Mouse (Mus musculus) right cerebral cortex, adult 18-20 months (tissue): ENCODE data around the gene Bpifa2.
"Not testable (repeated sequence)": the region's sequence is repeated elsewhere in the genome, so short reads cannot be mapped to it uniquely, and the experiment has no call there.

Source experiments
- DNase-seq: peaks from one replicate; pipeline ENCODE4 v3.0.0; 2022; ENCODE audit warnings: mixed read lengths

Bpifa2 gene

GRCm38 (mm10) chr2:154007965-154008364 is at the start of gene Bpifa2:
Gene Bpifa2, plus strand, starts transcription at chr2:154008265.
- DNase-seq: no peak

DNA sequence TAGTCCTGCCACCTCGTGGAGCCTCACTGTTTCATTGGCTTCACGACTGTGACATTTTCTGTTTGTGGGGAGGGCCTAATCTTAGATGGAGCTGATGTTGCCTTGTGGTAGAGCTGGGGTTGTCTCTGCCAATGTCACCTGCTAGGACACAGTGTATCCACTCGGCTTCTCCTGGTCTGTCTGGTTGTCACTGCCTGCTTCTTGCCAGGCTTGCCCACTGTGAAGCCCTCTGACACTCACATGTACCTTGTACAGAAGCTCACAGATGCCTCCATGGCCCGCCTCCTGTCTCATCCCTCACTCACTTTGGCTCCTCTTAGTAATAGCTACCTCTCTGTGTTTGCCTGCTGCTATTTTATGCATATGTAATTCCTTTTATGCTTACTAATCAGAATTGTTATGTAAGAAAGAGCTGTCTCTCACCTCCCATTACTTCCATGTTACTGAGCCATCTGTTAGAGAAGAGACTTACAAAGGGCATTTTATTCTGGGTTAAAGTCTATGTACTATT is 45.2 kb upstream of the Bpifa2 start:
- DNase-seq: peak; percentile 38

DNA sequence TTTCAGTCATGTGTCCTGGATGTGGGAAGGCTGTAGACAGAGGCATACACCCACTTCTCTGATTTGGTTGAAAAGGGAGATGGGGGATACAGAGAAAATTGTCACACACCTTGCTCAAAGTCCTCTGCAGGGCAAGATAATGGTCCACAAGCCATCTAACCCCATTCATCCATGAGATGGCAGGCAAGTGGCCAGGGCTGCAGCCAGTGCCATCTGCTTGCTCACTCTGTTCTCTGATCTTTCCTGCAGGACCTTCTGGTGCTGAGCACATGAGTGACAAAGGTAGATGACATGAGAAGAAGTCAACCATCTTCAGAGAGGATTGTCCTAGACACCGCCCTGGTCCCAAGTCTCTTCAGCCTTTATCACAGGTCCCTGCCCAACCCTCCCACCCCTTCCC is 44.7 kb upstream of the Bpifa2 start:
- DNase-seq: peak; percentile 16

DNA sequence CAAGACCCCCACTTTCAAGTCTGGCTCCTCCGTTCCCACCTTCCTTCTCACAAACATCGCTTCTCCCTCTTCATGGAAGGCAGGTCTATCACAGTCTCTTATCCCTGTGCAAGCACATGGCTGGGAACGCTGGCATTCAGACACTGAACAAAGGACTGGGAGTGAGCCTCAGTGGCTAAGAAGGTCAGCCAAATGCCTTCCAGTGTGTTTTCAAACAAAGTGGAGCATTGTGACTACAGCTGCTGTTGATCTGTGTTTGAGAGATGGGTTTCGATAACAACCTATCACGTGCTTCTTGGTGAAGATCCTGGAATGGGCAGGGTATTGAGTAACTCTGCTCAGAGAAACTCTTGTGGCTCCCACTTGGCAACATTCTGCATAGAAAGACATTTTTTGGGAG is 37.8 kb upstream of the Bpifa2 start:
- no peak for DNase-seq

GRCm38 (mm10) chr2:153974582-153974981 is 33.5 kb upstream of the Bpifa2 start, which contains the start of gene Bpifa6:
Gene Bpifa6, plus strand, starts transcription at chr2:153974945.
- no peak for DNase-seq

- peak; percentile 42 for DNase-seq
Observed at GRCm38 (mm10) chr2:153995770-153996169, 12.3 kb upstream of the Bpifa2 start.

- DNase-seq: no peak
Observed at GRCm38 (mm10) chr2:154000501-154000900, 7.6 kb upstream of the Bpifa2 start.

DNA sequence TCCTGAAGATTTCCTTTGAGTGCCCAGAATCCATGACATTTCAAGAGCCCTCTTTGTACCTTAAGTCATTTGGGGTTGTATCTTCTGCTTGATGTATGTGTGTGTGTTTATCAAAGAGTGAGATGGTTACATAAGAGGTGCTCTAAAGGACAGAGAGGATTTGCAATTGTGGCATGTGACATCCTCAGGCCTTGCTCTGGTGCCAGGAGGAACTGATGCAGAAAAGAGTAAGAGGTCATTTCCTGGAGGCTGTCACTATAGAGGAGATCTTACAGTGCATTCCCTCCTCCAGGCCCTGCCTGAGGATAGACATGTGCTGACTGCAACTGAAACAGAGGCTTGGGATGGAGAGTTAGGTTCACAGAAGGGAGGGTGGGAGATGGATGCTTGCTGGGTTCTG is 7.0 kb upstream of the Bpifa2 start:
- no peak for DNase-seq

DNA sequence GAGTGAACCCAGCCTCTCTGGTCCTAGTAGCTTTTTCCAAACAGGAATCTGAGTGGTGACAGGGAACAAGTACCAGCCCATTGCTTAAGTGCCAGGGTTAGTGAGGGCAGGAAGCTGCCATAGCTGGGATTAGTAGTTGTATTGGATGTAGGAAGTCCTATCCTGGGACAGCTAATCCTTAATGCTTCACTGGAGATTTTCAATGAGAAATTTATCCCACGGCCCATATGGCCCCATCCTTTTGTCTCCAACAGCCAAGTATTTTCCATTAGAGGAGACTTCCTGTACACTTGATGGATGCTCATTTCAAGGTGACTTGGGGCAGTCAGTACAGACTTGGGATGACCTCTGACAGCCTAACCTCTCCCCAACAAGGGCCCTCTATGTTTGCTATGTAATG is 3.6 kb upstream of the Bpifa2 start:
- DNase-seq: no peak

DNA sequence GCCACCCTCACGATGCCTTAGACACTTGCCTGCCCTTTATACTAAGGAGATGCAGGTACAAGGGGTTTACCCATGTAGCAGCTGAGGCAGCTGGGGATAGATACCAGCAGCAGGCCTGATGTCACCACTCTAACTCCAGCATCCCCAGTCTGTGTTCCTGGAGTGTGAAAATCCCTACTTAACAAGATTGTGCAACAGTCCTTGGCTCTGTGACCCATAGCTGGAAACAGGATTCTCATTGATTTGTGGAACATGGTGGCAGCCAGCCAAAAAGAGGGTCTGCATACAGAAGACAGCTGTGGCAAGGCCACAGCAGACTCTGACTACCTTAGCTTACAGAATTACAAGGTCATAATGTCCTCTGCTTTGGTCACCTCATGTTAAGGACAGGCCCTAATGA is 3.0 kb upstream of the Bpifa2 start:
- no peak for DNase-seq

DNA sequence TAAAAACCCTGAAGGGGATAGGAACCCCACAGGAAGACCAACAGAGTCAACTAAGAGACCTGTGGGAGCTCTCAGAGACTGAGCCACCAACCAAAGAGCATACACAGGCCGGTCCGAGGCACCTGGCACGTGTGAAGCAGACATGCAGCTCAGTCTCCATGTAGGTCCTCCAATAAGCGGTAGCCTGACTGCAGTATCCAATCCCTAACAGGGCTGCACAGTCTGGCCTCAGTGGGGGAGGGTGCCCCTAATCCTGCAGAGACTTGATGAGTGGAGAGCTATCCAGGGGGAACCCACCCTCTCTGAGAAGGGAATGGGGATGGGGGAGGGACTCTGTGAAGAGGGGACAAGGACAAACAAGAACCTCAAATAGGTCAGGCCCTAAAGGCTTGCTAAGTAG is 2.3 kb upstream of the Bpifa2 start:
- DNase-seq: no peak

GRCm38 (mm10) chr2:154006331-154006730 is 1.7 kb upstream of the Bpifa2 start:
- no peak for DNase-seq

DNA sequence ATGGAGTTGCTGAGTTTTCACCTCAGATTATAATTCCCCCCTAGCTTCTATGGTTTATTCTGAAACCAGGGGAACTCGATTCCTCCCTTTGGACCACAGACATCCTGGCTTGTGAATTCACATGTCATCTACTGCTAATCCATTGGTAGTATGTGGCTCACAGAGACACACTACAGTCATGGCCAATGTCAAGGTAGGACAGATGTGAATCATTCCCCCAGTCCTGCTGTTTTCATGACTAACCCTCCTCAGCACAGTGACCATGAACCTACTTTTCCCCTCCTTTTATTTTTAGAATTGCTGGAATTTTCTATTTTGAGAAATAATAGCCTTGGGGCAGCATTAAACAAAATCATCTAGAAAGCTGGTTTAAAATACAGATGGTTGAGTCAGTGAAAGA is 684 bp upstream of the Bpifa2 start:
- no peak for DNase-seq

DNA sequence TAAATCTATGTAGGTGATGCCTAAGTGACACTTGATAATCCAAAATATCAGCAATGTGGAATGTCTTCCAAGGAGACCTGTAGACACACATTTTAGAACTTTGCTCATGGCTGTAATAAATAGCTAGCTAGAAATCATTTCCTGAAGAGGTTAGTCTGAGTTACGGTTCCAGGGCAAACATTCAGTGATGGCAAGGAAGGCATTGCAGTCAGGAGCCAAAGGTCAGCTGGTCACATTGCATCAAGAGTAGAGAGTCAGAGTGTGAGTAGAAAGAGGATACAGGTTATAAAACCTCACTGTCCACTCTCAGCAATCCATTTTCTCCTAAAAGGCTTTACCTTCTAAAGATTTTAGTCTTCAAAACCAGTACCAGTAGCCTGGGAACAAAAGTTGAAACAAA is 9.9 kb downstream of the Bpifa2 start:
- DNase-seq: no peak

- DNase-seq: not testable (repeated sequence)
Observed at GRCm38 (mm10) chr2:154024676-154025075, 16.6 kb downstream of the Bpifa2 start.

GRCm38 (mm10) chr2:154038932-154039331 is 30.9 kb downstream of the Bpifa2 start:
- no peak for DNase-seq

- no peak for DNase-seq
Observed at GRCm38 (mm10) chr2:154044743-154045142, 36.7 kb downstream of the Bpifa2 start.

DNA sequence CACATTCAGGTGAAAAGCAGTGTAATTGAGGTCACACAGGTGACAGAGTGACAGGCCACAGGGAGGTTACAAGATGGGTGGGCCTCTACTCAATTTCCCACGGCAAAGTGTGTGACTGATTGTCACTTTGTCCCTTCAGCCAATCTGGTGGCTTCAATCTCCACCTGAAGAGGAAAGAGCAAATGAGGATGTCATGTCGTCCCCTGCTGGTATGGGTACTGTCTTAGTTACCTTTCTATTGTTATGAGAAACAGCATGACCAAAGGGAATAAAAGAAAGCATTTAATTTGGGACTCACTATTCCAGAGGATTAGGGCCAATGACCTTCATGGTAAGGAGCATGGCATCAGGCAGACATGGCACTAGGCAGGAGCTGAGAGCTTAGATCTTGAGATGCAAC is 50.6 kb downstream of the Bpifa2 start:
- DNase-seq: no peak
